Mouse (Mus musculus): ENCODE data around the gene Sec24c.
A peak's percentile ranks its signal among the peaks of the same experiment; 100 is the strongest.

GRCm38 (mm10) chr14:20673735-20674063, 409 bp upstream of the Sec24c start:
- TF ChIP-seq POLR2A (IDR thresholded peaks at IDR 0.05; ENCODE audit: low read depth, low read length) (peak; percentile 39; the same call in 1 of the 2 replicates), CTCF (IDR thresholded peaks at IDR 0.05; ENCODE audit: borderline replicate concordance, insufficient read depth, low read length) (no peak)
